Comparison of ENCODE assay signal across 20 mouse cellular contexts in genomic region chr2:58513212-58513611, GRCm38 (mm10). TPM values are rescaled to one million over a fixed set of nuclear protein-coding genes. Genes with fewer than 3 reads are reported as not detected.
A peak's percentile ranks its signal among the peaks of the same experiment; 100 is the strongest.
DNase-seq lines count a peak whose midpoint lies in the region; ATAC-seq and TF ChIP-seq lines count a peak whose summit lies in the region.
"Had no signal": no experiment of that assay in that cellular context is flagged by ENCODE, and none has a peak within 500 bp of the region (broad histone marks: within the 10 kb centered on the region; RNA-seq: fewer than 3 reads in every experiment).

No protein-coding gene starts in this region.

- peak overlapping the region; percentile 53; the same call in 1 of the 2 replicates for H3K27ac ChIP-seq in heart, embryonic 10.5 days
- no peak overlapping the region for H3K27ac ChIP-seq in liver, embryonic 14.5 days
- H3K27ac ChIP-seq: forebrain, embryonic 13.5 days; hindbrain, embryonic 10.5 days; kidney, postnatal 0 days; neural tube, embryonic 13.5 days had no signal

- H3K4me2 ChIP-seq in liver, embryonic 14.5 days (ENCODE audit: low read depth) = no peak overlapping the region
- H3K4me2 ChIP-seq: forebrain, embryonic 13.5 days; neural tube, embryonic 13.5 days had no signal

- peaks cover 3% of the 10 kb centered on the region; the same call in 1 of the 2 replicates for H3K36me3 ChIP-seq in heart, embryonic 10.5 days
- no peaks in the 10 kb centered on the region for H3K36me3 ChIP-seq in liver, embryonic 14.5 days (replicated peaks; ENCODE audit: control insufficient read depth, insufficient read depth, low read depth)
- H3K36me3 ChIP-seq: neural tube, embryonic 13.5 days had no signal

- no peaks in the 10 kb centered on the region for H3K27me3 ChIP-seq in heart, embryonic 10.5 days (ENCODE audit: insufficient read depth, poor library complexity, severe bottlenecking)
- no peaks in the 10 kb centered on the region for H3K27me3 ChIP-seq in liver, embryonic 14.5 days (ENCODE audit: control insufficient read depth, insufficient read depth, low read length)
- H3K27me3 ChIP-seq: forebrain, embryonic 13.5 days; neural tube, embryonic 13.5 days had no signal

- ATAC-seq in liver, embryonic 14.5 days (ENCODE audit: insufficient read depth) = peak; percentile 35
- ATAC-seq: forebrain, embryonic 13.5 days; inflammation-experienced regulatory T-cells, adult 6 months had no signal

- peaks cover 74% of the 10 kb centered on the region for H3K4me1 ChIP-seq in heart, embryonic 10.5 days
- peaks cover 0 to 10% of the 10 kb centered on the region in 2 experiments; a peak in 1 of 4 replicates for H3K4me1 ChIP-seq in liver, embryonic 14.5 days (replicated peaks; ENCODE audit: control insufficient read depth in 2 of 2, insufficient read depth in 2 of 2, low read length in 1 of 2)

- TF ChIP-seq EP300 in liver, embryonic 14.5 days (IDR thresholded peaks at IDR 0.05; ENCODE audit: low read depth) = no peak

- no peak overlapping the region for H3K9ac ChIP-seq in liver, embryonic 14.5 days (replicated peaks)
- H3K9ac ChIP-seq: forebrain, embryonic 13.5 days; neural tube, embryonic 13.5 days had no signal

- no peak for DNase-seq in heart, embryonic 10.5 days (ENCODE audit: low spot score)
- no peak for DNase-seq in heart, postnatal 4 days
- peak; percentile 71 for DNase-seq in 416B (ENCODE audit: low read depth)
- peak; percentile 16 for DNase-seq in fat pad, adult 2 months (ENCODE audit: extremely low read depth, low read depth, low spot score)
- DNase-seq in liver, embryonic 14.5 days (ENCODE audit: low read depth in 3 of 3, low spot score in 3 of 3) = no peak
- DNase-seq in T-cell, adult 2 months (ENCODE audit: low spot score) = no peak
- no peak for DNase-seq in left cerebral cortex, adult 8-10 months (ENCODE audit: low spot score in 2 of 2)
- DNase-seq: cerebellum, postnatal 25 days; layer of hippocampus, adult 9-11 months; lung, adult 2 months had no signal

- 0 out of 2 replicates have a peak overlapping the region, but pooled peaks have one; percentile 8 for H3K4me3 ChIP-seq in heart, embryonic 10.5 days
- no peak overlapping the region for H3K4me3 ChIP-seq in liver, embryonic 14.5 days (ENCODE audit: insufficient read depth in 1 of 2, low read depth in 2 of 2, low read length in 2 of 2)
- H3K4me3 ChIP-seq: forebrain, embryonic 13.5 days; hindbrain, embryonic 10.5 days; neural tube, embryonic 13.5 days had no signal

- H3K9me3 ChIP-seq in heart, embryonic 10.5 days = no peaks in the 10 kb centered on the region
- H3K9me3 ChIP-seq in liver, embryonic 14.5 days (ENCODE audit: control insufficient read depth, low read length) = no peaks in the 10 kb centered on the region
- H3K9me3 ChIP-seq: forebrain, embryonic 13.5 days; hindbrain, embryonic 10.5 days; neural tube, embryonic 13.5 days had no signal

- WGBS in heart, embryonic 10.5 days = 42% methylated on average over 3 of the region's 3 CpGs
- WGBS in liver, embryonic 14.5 days (ENCODE audit: insufficient replicate concordance) = 37% methylated on average over 3 of the region's 3 CpGs

- no peak for TF ChIP-seq CTCF in liver, embryonic 14.5 days (IDR thresholded peaks at IDR 0.05; ENCODE audit: low read depth)

RNA-seq across cellular contexts. Expression of gene Gm17409, which starts 43.3 kb away (rescaled TPM):
- polyA plus RNA-seq in heart, embryonic 10.5 days (2016; fragmentation: Nextera tagmentation; extraction: Ambion mirVana) = not detected in 2 replicates
- not detected for total RNA-seq in heart, postnatal 4 days (2021)
- polyA plus RNA-seq in liver, embryonic 14.5 days (2012; rRNA removed) = not detected in 2 replicates
- polyA plus RNA-seq in liver, embryonic 14.5 days (2014; fragmentation: Nextera tagmentation; extraction: Ambion mirVana) = not detected in 2 replicates
- total RNA-seq in left cerebral cortex, adult 8-10 months (2022) = not detected
- total RNA-seq: left cerebral cortex, postnatal 25 days; megakaryocyte progenitor cell, adult 5-6 weeks; midbrain, postnatal 0 days had no signal
- polyA plus RNA-seq: embryonic facial prominence, embryonic 11.5 days; forebrain, embryonic 13.5 days; hindbrain, embryonic 10.5 days; inflammation-experienced regulatory T-cells, adult 6 months; kidney, postnatal 0 days; lung, adult 2 months; midbrain, postnatal 0 days; neural tube, embryonic 13.5 days; spleen, adult 2 months had no signal

RNA-seq across cellular contexts. Expression of gene Acvr1, which starts 53.7 kb away (rescaled TPM):
- 9.4 and 11.1 TPM in 2 replicates for polyA plus RNA-seq in heart, embryonic 10.5 days (2016; fragmentation: Nextera tagmentation; extraction: Ambion mirVana)
- total RNA-seq in heart, postnatal 4 days (2021) = 10 to 100 TPM; 35.3 to 36.0 TPM
- polyA plus RNA-seq in liver, embryonic 14.5 days (2012; rRNA removed) = 3.0 and 3.3 TPM in 2 replicates
- polyA plus RNA-seq in liver, embryonic 14.5 days (2014; fragmentation: Nextera tagmentation; extraction: Ambion mirVana) = 2.0 and 2.7 TPM in 2 replicates
- 10 to 100 TPM; 31.4 to 37.6 (median 32.6) TPM for total RNA-seq in left cerebral cortex, adult 8-10 months (2022)

RNA-seq across cellular contexts. Expression of gene Upp2, which starts 53.9 kb away (rescaled TPM):
- 5.8 and 8.2 TPM in 2 replicates for polyA plus RNA-seq in heart, embryonic 10.5 days (2016; fragmentation: Nextera tagmentation; extraction: Ambion mirVana)
- total RNA-seq in heart, postnatal 4 days (2021) = 1 to 10 TPM; 1.6 to 2.8 TPM
- polyA plus RNA-seq in liver, embryonic 14.5 days (2012; rRNA removed) = 1.1 TPM in 2 replicates
- 1.1 and 1.4 TPM in 2 replicates for polyA plus RNA-seq in liver, embryonic 14.5 days (2014; fragmentation: Nextera tagmentation; extraction: Ambion mirVana)
- total RNA-seq in left cerebral cortex, adult 8-10 months (2022) = 10 to 100 TPM; 29.5 to 35.7 (median 33.4) TPM

Comparison
In these comparisons a context has a peak if more than half of its experiments do, and no peak if none do; other contexts are left out.
1. DNase-seq: peak in 416B (single experiment) and fat pad, adult 2 months (single experiment); none in heart, embryonic 10.5 days (single experiment), heart, postnatal 4 days (single experiment), liver, embryonic 14.5 days (0 of 3), T-cell, adult 2 months (single experiment) and left cerebral cortex, adult 8-10 months (0 of 2).
2. RNA of gene Upp2, which starts 53.9 kb away (total RNA-seq): 29.5 to 35.7 TPM in left cerebral cortex, adult 8-10 months; 1.6 to 2.8 TPM in heart, postnatal 4 days; every median in the first group is over 4 times any median in the second.